Mouse (Mus musculus): ENCODE measurements around the gene Tnf.

DNA sequence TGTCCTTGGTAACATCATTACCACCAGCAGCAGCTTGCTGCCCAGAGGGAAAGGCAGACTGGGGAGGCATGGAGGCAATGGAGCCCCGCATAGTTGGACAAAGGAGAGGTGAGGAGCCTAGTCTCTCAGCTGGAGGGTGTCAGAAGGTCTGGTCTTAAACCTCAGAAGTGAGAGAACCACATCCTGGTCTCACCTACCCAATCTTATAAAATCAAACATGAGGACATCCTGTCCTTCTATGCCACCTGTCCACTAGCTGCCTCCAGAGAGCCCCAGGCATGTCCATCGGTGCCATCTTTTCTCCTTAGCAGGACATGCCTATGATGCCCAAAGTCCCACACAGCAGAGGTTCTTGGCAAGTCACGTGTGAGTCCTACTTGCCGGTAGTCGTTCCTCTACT, 21.7 kb downstream of the Tnf start:
- TF ChIP-seq HCFC1 (IDR thresholded peaks at IDR 0.05; ENCODE audit: borderline replicate concordance, insufficient read depth, low read length) = no peak
- TF ChIP-seq MAFK (IDR thresholded peaks at IDR 0.05; ENCODE audit: insufficient read depth, low read depth, low read length) = no peak
- TF ChIP-seq ZNF384 (IDR thresholded peaks at IDR 0.05; ENCODE audit: low read depth, low read length) = no peak
- TF ChIP-seq CHD2 (IDR thresholded peaks at IDR 0.05; ENCODE audit: low read depth, low read length) = no peak
- TF ChIP-seq ZC3H11A (IDR thresholded peaks at IDR 0.05; ENCODE audit: borderline replicate concordance, low read depth, low read length) = no peak
